ENCODE assay signal across 12 mouse cellular contexts in genomic region chr14:55336451-55337195, GRCm38 (mm10).
DNase-seq lines count a peak whose midpoint lies in the region; ATAC-seq lines count a peak whose summit lies in the region.
"Had no signal": no experiment of that assay in that cellular context is flagged by ENCODE, and none has a peak within 500 bp of the region (broad histone marks: within the 10 kb centered on the region; RNA-seq: fewer than 3 reads in every experiment).

No protein-coding gene starts in this region.

- ATAC-seq in hindbrain, embryonic 16.5 days = peak; percentile 24; the same call in 1 of the 2 replicates
- ATAC-seq in megakaryocyte progenitor cell, adult 5-6 weeks (replicated peaks; ENCODE audit: poor library complexity) = no peak

- H3K9ac ChIP-seq in hindbrain, embryonic 16.5 days (ENCODE audit: low read depth, low read length) = no peak overlapping the region
- H3K9ac ChIP-seq: limb, embryonic 15.5 days; neural tube, embryonic 12.5 days had no signal

- DNase-seq in kidney, postnatal 10 days = peak; percentile 54
- no peak for DNase-seq in kidney, adult 18-20 months
- peak; percentile 7 for DNase-seq in ZHBTc4 (ENCODE audit: low read depth, low spot score)
- peak; percentile 42 for DNase-seq in embryo, embryonic 10.5 days (ENCODE audit: low spot score)
- no peak for DNase-seq in neural tube, embryonic 10.5 days (ENCODE audit: extremely low spot score, low spot score)
- DNase-seq in yolk sac, embryonic 10.5 days (ENCODE audit: low spot score) = no peak

- H3K4me1 ChIP-seq in hindbrain, embryonic 16.5 days (ENCODE audit: control insufficient read depth, insufficient read depth, low read depth, low read length) = 0 out of 2 replicates have a peak, but pooled peaks cover 5% of the 10 kb centered on the region
- H3K4me1 ChIP-seq: limb, embryonic 15.5 days had no signal

- no peak overlapping the region for H3K4me3 ChIP-seq in hindbrain, embryonic 16.5 days (ENCODE audit: low read length)
- H3K4me3 ChIP-seq: limb, embryonic 15.5 days; neural tube, embryonic 12.5 days had no signal

- H3K4me2 ChIP-seq in hindbrain, embryonic 16.5 days (ENCODE audit: low read length) = no peak overlapping the region
- H3K4me2 ChIP-seq: limb, embryonic 15.5 days; neural tube, embryonic 12.5 days had no signal

- 34% methylated on average over 5 of the region's 5 CpGs for WGBS in hindbrain, embryonic 16.5 days

- H3K36me3 ChIP-seq in hindbrain, embryonic 16.5 days (ENCODE audit: control insufficient read depth, insufficient read depth, low read length) = no peaks in the 10 kb centered on the region
- H3K36me3 ChIP-seq: limb, embryonic 15.5 days; neural tube, embryonic 12.5 days had no signal

- H3K27me3 ChIP-seq in hindbrain, embryonic 16.5 days (replicated peaks; ENCODE audit: control insufficient read depth, insufficient read depth, low read length) = no peaks in the 10 kb centered on the region
- H3K27me3 ChIP-seq: limb, embryonic 15.5 days; neural tube, embryonic 12.5 days had no signal

- H3K9me3 ChIP-seq in hindbrain, embryonic 16.5 days (ENCODE audit: control insufficient read depth, low read length) = no peaks in the 10 kb centered on the region
- H3K9me3 ChIP-seq: limb, embryonic 15.5 days; neural tube, embryonic 12.5 days had no signal

- no peak overlapping the region for H3K27ac ChIP-seq in hindbrain, embryonic 16.5 days (ENCODE audit: low read depth, low read length)
- H3K27ac ChIP-seq: limb, embryonic 15.5 days; macrophage; neural tube, embryonic 12.5 days; stomach, postnatal 0 days had no signal

Comparison
In these comparisons a context has a peak if more than half of its experiments do, and no peak if none do; other contexts are left out.
1. DNase-seq: peak in kidney, postnatal 10 days (single experiment), ZHBTc4 (single experiment) and embryo, embryonic 10.5 days (single experiment); none in kidney, adult 18-20 months (single experiment), neural tube, embryonic 10.5 days (single experiment) and yolk sac, embryonic 10.5 days (single experiment).